Mouse (Mus musculus) CH12.LX (cell line): ENCODE measurements around the gene Gm5127.

Experiments used
- CTCF ChIP-seq, 2 experiments: IDR thresholded peaks in 1 of 2; conservative IDR thresholded peaks in 1 of 2; 2 replicates each; pipeline ENCODE4 v1.5.1; 2011 to 2012; ENCODE audit warnings: low read depth in 2 of 2, low read length in 2 of 2, improper control_type of control experiment in 1 of 2, inconsistent platforms in 1 of 2, mild to moderate bottlenecking in 1 of 2, moderate library complexity in 1 of 2
- EP300 ChIP-seq: IDR thresholded peaks from 2 replicates; pipeline ENCODE4 v1.6.1; 2011; ENCODE audit warnings: low read length, improper control_type of control experiment
- RCOR1 ChIP-seq: conservative IDR thresholded peaks from 2 replicates; pipeline ENCODE4 v1.6.1; 2012; ENCODE audit warnings: low read depth, mild to moderate bottlenecking, inconsistent platforms, low read length, improper control_type of control experiment

DNA sequence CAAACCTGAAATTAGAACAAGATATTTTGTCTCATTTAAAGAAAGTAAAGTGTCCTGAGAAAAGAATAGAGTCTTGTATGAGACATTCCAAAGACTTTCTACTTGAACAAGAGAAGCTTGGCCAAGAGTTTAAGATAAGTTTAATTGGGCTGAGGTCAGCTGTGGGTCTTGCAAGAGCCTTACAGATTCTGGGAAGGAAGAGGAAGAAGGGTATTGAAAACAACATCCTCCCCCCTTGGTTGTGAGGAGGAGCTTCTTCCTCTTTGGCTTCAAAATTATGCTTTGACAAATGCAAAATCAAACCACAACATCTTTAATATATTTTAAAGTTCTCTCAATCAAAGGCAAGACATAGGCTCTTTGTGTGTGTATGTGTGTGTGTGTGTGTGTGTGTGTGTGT, 50.6 kb downstream of the Gm5127 start:
- no peak for TF ChIP-seq EP300
- no peak for TF ChIP-seq CTCF (conservative IDR thresholded peaks at IDR 0.05 in 1 of 2, IDR thresholded peaks at IDR 0.05 in 1 of 2; ENCODE audit: low read depth in 2 of 2, low read length in 2 of 2)
- no peak for TF ChIP-seq RCOR1
